Mouse (Mus musculus) kidney, adult 2 months (tissue): ENCODE measurements at regions not wholly inside any gene's neighbourhood (a gene's known extent, or its start where the extent isn't known, plus 50 kb on each side); places are given as distances from the start of the nearest gene placed in this dataset.

Experiments used
- CTCF ChIP-seq: fragments of 200-500 bp; conservative IDR thresholded peaks from 2 replicates; pipeline ENCODE4 v1.5.1; 2011; ENCODE audit warnings: low read depth, mild to moderate bottlenecking, control low read depth, low read length, moderate library complexity, mixed read lengths; ENCODE audit not compliant: insufficient read depth, insufficient read length
- POLR2A ChIP-seq: fragments of 200-500 bp; IDR thresholded peaks from one replicate; pipeline ENCODE4 v1.6.1; 2011; ENCODE audit warnings: low read depth, low read length, control low read depth

GRCm38 (mm10) chr6:147755750-147756523 lies 280.3 kb downstream of the Ccdc91 start:
- TF ChIP-seq CTCF (no peak), POLR2A (no peak)
